Mouse (Mus musculus) gastrocnemius, adult 2 months (tissue): Measurements from ENCODE around the gene Prkag3. TPM values are rescaled to one million over a fixed set of nuclear protein-coding genes. Genes with fewer than 3 reads are reported as not detected.

ENCODE experiments used
- DNase-seq: peaks from one replicate; pipeline ENCODE4 v3.0.0; 2022
- H3K27ac ChIP-seq: fragments of 200-600 bp; 2 replicates; pipeline ENCODE4 v1.8.1; 2022; ENCODE audit warnings: mild to moderate bottlenecking
- H3K4me3 ChIP-seq: fragments of 200-600 bp; 2 replicates; pipeline ENCODE4 v1.8.1; 2022; ENCODE audit warnings: mild to moderate bottlenecking, moderate library complexity
- CTCF ChIP-seq: fragments of 200-600 bp; IDR thresholded peaks from 2 replicates; pipeline ENCODE4 v1.8.1; 2022; ENCODE audit warnings: antibody characterized with exemption, mild to moderate bottlenecking, moderate library complexity
- intact Hi-C: fragments of 180-260 bp; cut with DNase I; formaldehyde crosslinking; loops from one replicate; pipeline ENCODE4 v1.15.1; 2025
- long read RNA-seq, 2 experiments: library from polyadenylated mRNA; stranded (forward); transcript quantifications; one replicate each; pipeline ENCODE4 v2.0.0; 2021
- total RNA-seq, 2 experiments: library from RNA; stranded (reverse); gene quantifications; 2 replicates each; pipeline ENCODE4 v1.2.3; 2021

The Prkag3 gene
- 100 to 1,000 TPM in 1 of 2 experiments, 10 to 100 TPM in 1; 61.6 to 111 TPM for total RNA-seq
- long read RNA-seq, experiment 1, transcript Prkag3-206 (14 exons, 2,832 nt), result major isoform, 81 of 167 reads
- long read RNA-seq, experiment 1, partial matches to known transcripts, result 46 of 167 reads
- long read RNA-seq, experiment 1, other reads (novel, unspliced or antisense), result 40 of 167 reads
- long read RNA-seq, experiment 2, transcript Prkag3-206 (14 exons, 2,832 nt), result major isoform, 82 of 176 reads
- long read RNA-seq, experiment 2, partial matches to known transcripts, result 67 of 176 reads
- long read RNA-seq, experiment 2, other reads (novel, unspliced or antisense), result 27 of 176 reads

DNA sequence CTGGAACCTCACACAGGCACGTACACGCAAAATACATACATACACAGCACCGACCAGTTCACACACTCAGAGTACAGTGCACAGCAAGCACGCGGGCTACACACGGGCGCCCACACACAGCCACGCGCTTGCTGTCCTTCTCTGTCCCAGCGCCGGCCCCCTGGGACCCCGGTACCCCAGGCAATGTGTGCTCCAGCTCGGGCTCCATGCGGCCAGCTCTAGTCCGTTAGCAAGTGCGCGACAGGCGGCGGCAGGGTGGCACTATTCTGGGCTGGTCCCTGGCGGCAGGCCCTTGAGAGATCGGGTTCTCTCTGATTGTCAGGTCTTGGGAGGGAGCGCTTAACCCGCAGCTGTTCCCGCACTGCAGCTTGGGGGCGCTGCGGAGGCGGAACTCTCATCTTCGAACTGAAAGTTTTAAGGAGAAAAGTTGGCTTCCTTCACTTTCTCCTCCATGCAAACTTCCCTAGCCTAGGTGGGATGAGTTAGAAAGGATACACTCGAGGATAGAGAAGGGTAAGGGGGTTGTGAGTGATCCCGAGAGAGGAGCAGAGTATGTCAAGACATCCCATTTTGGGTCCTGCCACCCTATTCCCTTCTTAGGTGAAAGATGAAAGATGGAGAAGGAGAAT, at the start of gene Prkag3:
TSS of gene Prkag3 (minus strand) at position 579 of the 629 bp plus-strand sequence.
- Histone ChIP-seq H3K27ac (peak within 1 kb of the TSS; percentile 96), H3K4me3 (peak within 1 kb of the TSS; percentile 72)
- peak; percentile 83 for TF ChIP-seq CTCF
- DNase-seq, result peak; percentile 95
- intact Hi-C loops, result no loop called here

- no peak overlapping the region for H3K4me3 ChIP-seq
- H3K27ac ChIP-seq, result no peak overlapping the region
- no peak for DNase-seq
- no peak for TF ChIP-seq CTCF
- intact Hi-C loops, result no loop called here
These were observed 48.4 kb upstream of the Prkag3 start for GRCm38 (mm10) chr1:74797459-74797858.

GRCm38 (mm10) chr1:74795145-74795529, 46.1 kb upstream of the Prkag3 start:
- no peak for TF ChIP-seq CTCF
- Histone ChIP-seq H3K4me3 (no peak overlapping the region), H3K27ac (no peak overlapping the region)
- no peak for DNase-seq
- intact Hi-C loops, result no loop called here

GRCm38 (mm10) chr1:74794487-74795144, 45.6 kb upstream of the Prkag3 start:
- DNase-seq, result no peak
- intact Hi-C loops, result no loop called here
- no peak for TF ChIP-seq CTCF
- H3K27ac ChIP-seq, result no peak overlapping the region
- H3K4me3 ChIP-seq, result peak overlapping the region; percentile 58

DNA sequence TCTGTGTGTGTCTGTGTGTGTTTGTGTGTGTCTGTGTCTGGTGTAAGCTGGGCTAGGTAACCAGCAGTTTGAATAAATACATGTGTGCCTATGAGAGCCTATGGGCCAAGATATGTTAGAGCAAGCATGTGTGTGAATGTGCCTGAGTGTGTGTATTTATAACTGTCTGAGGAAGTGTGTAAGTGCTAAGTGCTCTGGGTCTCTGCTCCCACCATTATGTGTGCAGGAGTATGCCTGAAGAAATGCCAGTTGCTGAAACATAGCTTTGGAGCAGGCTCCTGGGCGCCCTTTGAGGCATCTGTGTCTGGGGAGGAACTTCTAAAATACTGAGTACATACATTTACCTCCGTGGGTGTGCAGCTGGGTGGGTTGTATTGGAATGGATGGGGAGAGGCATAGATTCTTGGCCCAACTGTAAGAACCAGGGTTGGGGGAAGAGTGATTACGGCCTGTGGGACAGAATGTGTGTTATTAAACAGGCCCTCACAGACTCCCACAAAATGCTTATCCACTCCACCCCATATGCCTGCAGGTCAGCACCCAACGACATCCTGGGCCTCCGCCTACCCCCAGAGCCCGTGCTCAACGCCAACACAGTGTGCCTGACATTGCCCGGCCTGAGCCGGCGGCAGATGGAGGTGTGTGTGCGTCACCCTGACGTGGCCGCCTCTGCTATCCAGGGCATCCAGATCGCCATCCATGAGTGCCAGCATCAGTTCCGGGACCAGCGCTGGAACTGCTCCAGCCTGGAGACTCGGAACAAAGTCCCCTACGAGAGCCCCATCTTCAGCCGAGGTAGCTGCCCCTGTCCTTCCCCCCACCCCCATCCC, 44.0 kb upstream of the Prkag3 start:
- intact Hi-C loops, result no loop called here
- no peak for TF ChIP-seq CTCF
- Histone ChIP-seq H3K27ac (no peak overlapping the region), H3K4me3 (no peak overlapping the region)
- no peak for DNase-seq

GRCm38 (mm10) chr1:74791249-74791648, 42.2 kb upstream of the Prkag3 start, which contains the start of gene Wnt10a:
TSS of gene Wnt10a (plus strand) at chr1:74791516.
- no peak for DNase-seq
- intact Hi-C loops, result no loop called here
- peak within 1 kb of the TSS; percentile 48 for H3K4me3 ChIP-seq
- no peak for TF ChIP-seq CTCF
- no peak within 1 kb of the TSS for H3K27ac ChIP-seq

DNA sequence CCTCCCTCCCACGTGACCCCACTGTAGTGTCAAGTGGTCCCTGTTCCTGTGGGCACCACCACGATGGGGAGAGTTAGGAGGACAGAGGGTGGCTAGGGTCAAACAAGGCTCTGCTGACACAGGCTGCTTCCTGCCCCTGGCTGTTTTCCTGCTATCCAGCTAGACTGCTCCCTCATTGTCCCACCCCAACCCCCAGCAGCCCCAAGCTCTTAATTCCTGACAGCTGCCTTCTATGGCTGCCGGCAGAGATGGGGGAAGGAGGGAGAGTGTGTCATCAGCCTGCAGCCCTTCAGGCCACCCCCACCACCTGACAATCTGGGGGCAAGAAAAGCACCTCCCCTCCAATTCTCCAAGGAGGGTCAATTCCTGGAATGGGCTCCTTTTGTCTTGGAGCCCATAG, 41.1 kb upstream of the Prkag3 start:
- intact Hi-C loops, result no loop called here
- no peak for TF ChIP-seq CTCF
- DNase-seq, result no peak
- Histone ChIP-seq H3K4me3 (no peak overlapping the region), H3K27ac (no peak overlapping the region)

- no peak for TF ChIP-seq CTCF
- no peak overlapping the region for H3K4me3 ChIP-seq
- H3K27ac ChIP-seq, result no peak overlapping the region
- no peak for DNase-seq
- intact Hi-C loops, result loop anchor here (2.0 kb wide), 1 partner anchor 14 kb away; no protein-coding TSS in a partner anchor
These were observed 39.7 kb upstream of the Prkag3 start for GRCm38 (mm10) chr1:74788603-74789176.

GRCm38 (mm10) chr1:74787846-74788245, 38.8 kb upstream of the Prkag3 start:
- intact Hi-C loops, result loop anchor here (1.0 to 2.0 kb wide), 2 partner anchors 15 to 20 kb away; no protein-coding TSS in a partner anchor
- H3K27ac ChIP-seq, result no peak overlapping the region
- DNase-seq, result peak; percentile 67
- TF ChIP-seq CTCF, result peak; percentile 73
- no peak overlapping the region for H3K4me3 ChIP-seq

DNA sequence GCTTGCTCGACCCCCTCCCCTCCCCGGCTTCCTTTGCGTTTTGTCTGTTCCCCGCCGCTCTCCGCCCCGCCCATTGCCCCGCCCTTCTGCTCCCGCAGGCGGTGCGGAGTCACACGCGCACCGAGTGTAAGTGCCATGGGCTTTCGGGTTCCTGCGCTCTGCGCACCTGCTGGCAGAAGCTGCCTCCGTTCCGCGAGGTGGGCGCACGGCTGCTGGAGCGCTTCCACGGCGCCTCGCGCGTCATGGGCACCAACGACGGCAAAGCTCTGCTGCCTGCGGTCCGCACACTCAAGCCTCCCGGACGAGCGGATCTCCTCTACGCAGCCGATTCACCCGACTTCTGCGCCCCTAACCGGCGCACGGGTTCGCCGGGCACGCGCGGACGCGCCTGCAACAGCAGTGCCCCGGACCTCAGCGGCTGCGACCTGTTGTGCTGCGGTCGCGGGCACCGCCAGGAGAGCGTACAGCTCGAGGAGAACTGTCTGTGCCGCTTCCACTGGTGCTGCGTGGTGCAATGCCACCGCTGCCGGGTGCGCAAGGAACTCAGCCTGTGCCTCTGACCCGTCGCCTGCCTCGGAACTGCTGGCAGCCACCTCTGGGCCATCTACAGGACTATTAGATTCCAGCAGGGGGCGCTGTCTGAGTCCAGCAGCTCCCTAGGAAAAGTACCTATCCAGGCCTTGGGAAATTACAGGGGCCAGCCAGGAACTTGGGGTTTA, 35.2 kb upstream of the Prkag3 start:
- DNase-seq, result peak; percentile 79
- intact Hi-C loops, result no loop called here
- TF ChIP-seq CTCF, result peak; percentile 85
- peak overlapping the region; percentile 53 for H3K27ac ChIP-seq
- peak overlapping the region; percentile 78 for H3K4me3 ChIP-seq

- H3K27ac ChIP-seq, result no peak overlapping the region
- intact Hi-C loops, result no loop called here
- peak overlapping the region; percentile 78 for H3K4me3 ChIP-seq
- no peak for TF ChIP-seq CTCF
- no peak for DNase-seq
These were observed 34.5 kb upstream of the Prkag3 start for GRCm38 (mm10) chr1:74783554-74783953.
